ENCODE assay signal across 8 mouse cellular contexts in the genomic region with DNA sequence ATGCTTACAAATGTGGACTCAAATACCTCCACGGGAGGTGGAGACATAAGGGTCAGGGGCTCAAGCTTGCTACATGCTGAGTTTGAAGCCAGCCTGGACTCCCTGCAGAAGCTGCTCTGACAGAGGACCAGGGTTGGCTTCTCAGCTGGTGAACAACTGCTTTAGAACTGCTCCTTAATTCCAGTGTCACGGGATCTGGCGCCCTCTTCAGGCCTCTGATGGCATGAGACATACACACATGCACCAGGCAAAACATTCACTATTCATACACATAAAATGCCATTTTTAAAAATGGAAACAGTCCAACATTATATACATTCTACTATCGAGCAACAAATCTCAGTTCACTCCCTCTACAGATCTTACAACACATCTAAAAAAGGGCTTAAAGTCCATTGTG. TPM values are rescaled to one million over a fixed set of nuclear protein-coding genes. Genes with fewer than 3 reads are reported as not detected.
A peak's percentile ranks its signal among the peaks of the same experiment; 100 is the strongest.
DNase-seq lines count a peak whose midpoint lies in the region; ATAC-seq and TF ChIP-seq lines count a peak whose summit lies in the region.

No protein-coding gene starts in this region.

- H3K27ac ChIP-seq in cortical plate, adult 2 months (ENCODE audit: insufficient read depth, low read length): no peak overlapping the region

- TF ChIP-seq POLR2A in cortical plate, adult 2 months (IDR thresholded peaks at IDR 0.05; ENCODE audit: extremely low read depth, insufficient read depth, low read length): no peak
- no peak for TF ChIP-seq POLR2A in lung, adult 2 months (IDR thresholded peaks at IDR 0.05; ENCODE audit: borderline replicate concordance, extremely low read depth, low read depth, low read length)

- H3K4me1 ChIP-seq in cortical plate, adult 2 months (ENCODE audit: control insufficient read depth, insufficient read depth, low read length): no peaks in the 10 kb centered on the region
- H3K4me1 ChIP-seq in lung, adult 2 months (ENCODE audit: control insufficient read depth, insufficient read depth, low read length): no peaks in the 10 kb centered on the region

- TF ChIP-seq CTCF in cortical plate, adult 2 months (IDR thresholded peaks at IDR 0.05; ENCODE audit: extremely low read depth, insufficient read depth, low read length): peak; percentile 60
- TF ChIP-seq CTCF in lung, adult 2 months (IDR thresholded peaks at IDR 0.05; ENCODE audit: insufficient read depth, low read length): peak; percentile 90

- WGBS in lung, adult 2 months: 16% methylated on average over 4 of the region's 4 CpGs

- no peak overlapping the region for H3K4me3 ChIP-seq in cortical plate, adult 2 months (ENCODE audit: insufficient read depth, low read length)
- no peak overlapping the region for H3K4me3 ChIP-seq in lung, adult 2 months (replicated peaks; ENCODE audit: extremely low read depth, low read depth, low read length)

- ATAC-seq in hematopoietic stem cell, adult 5-6 weeks (replicated peaks in 1 of 2; ENCODE audit: insufficient read depth in 1 of 2, low FRiP score in 2 of 2, low TSS enrichment in 1 of 2, low read depth in 1 of 2, poor library complexity in 2 of 2, severe bottlenecking in 2 of 2): peak; percentile 69 to 81

- peak; percentile 23 to 48 for DNase-seq in cerebellum, adult 18-20 months
- no peak for DNase-seq in cerebellum, adult 11-12 months
- DNase-seq in right cerebral cortex, postnatal 14 days: peak; percentile 52
- DNase-seq in right cerebral cortex, postnatal 25 days: no peak
- peak; percentile 67 for DNase-seq in lung, adult 2 months
- peak; percentile 47 for DNase-seq in spleen, adult 12 weeks (ENCODE audit: low spot score)

RNA-seq across cellular contexts. Expression of a gene that starts 30.7 kb away (rescaled TPM):
- polyA plus RNA-seq in cortical plate, adult 2 months (2012; rRNA removed): 0.30 and 0.61 TPM in 2 replicates
- total RNA-seq in hematopoietic stem cell, adult 5-6 weeks (2017): 80.2 and 97.9 TPM in 2 replicates
- 0.10 and 0.49 TPM in 2 replicates for polyA plus RNA-seq in lung, adult 2 months (2012; rRNA removed)

RNA-seq across cellular contexts. Expression of a gene that starts 30.9 kb away (rescaled TPM):
- polyA plus RNA-seq in cortical plate, adult 2 months (2012; rRNA removed): 1.1 and 1.4 TPM in 2 replicates
- 20.5 and 22.9 TPM in 2 replicates for total RNA-seq in hematopoietic stem cell, adult 5-6 weeks (2017)
- 0.81 and 1.3 TPM in 2 replicates for polyA plus RNA-seq in lung, adult 2 months (2012; rRNA removed)

RNA-seq across cellular contexts. Expression of a gene that starts 39.9 kb away (rescaled TPM):
- polyA plus RNA-seq in cortical plate, adult 2 months (2012; rRNA removed): 129 and 130 TPM in 2 replicates
- total RNA-seq in hematopoietic stem cell, adult 5-6 weeks (2017): 51.5 and 65.8 TPM in 2 replicates
- polyA plus RNA-seq in lung, adult 2 months (2012; rRNA removed): 71.9 and 99.6 TPM in 2 replicates

RNA-seq across cellular contexts. Expression of a gene that starts 40.0 kb away (rescaled TPM):
- polyA plus RNA-seq in cortical plate, adult 2 months (2012; rRNA removed): 0.75 and 1.1 TPM in 2 replicates
- 0.13 TPM in 1 of 2 replicates, not detected in the other for total RNA-seq in hematopoietic stem cell, adult 5-6 weeks (2017)
- polyA plus RNA-seq in lung, adult 2 months (2012; rRNA removed): 0.36 and 0.78 TPM in 2 replicates

Comparison
In these comparisons a context has a peak if more than half of its experiments do, and no peak if none do; other contexts are left out.
1. DNase-seq: peak in cerebellum, adult 18-20 months (2 of 2), right cerebral cortex, postnatal 14 days (single experiment), lung, adult 2 months (single experiment) and spleen, adult 12 weeks (single experiment); none in cerebellum, adult 11-12 months (single experiment) and right cerebral cortex, postnatal 25 days (single experiment).